Mouse (Mus musculus) liver, embryonic 16.5 days (tissue): ENCODE measurements at regions not wholly inside any gene's neighbourhood (a gene's known extent, or its start where the extent isn't known, plus 50 kb on each side); places are given as distances from the start of the nearest gene placed in this dataset.

ENCODE experiments used
- ATAC-seq: fragments of 200-750 bp; cut with Nextera tagmentation; 2 replicates; pipeline ENCODE4 v1.8.0; 2017; ENCODE audit warnings: low read depth, mild to moderate bottlenecking, moderate number of reproducible peaks, moderate library complexity
- H3K27ac ChIP-seq: fragments of 300-500 bp; sonication (generic); 2 replicates; pipeline ENCODE4 v1.5.1; 2014; ENCODE audit warnings: mild to moderate bottlenecking, low read length
- H3K27me3 ChIP-seq: fragments of 300-500 bp; sonication (generic); 2 replicates; pipeline ENCODE4 v1.6.1; 2014; ENCODE audit warnings: low read depth, low read length, mixed read lengths; ENCODE audit not compliant: control insufficient read depth, insufficient read depth
- H3K36me3 ChIP-seq: fragments of 300-500 bp; sonication (generic); 2 replicates; pipeline ENCODE4 v1.6.1; 2014; ENCODE audit warnings: mild to moderate bottlenecking; ENCODE audit not compliant: control insufficient read depth, insufficient read depth
- H3K4me1 ChIP-seq: fragments of 300-500 bp; sonication (generic); 2 replicates; pipeline ENCODE4 v1.6.1; 2014; ENCODE audit warnings: low read depth, low read length, mixed read lengths; ENCODE audit not compliant: control insufficient read depth
- H3K4me2 ChIP-seq: fragments of 300-500 bp; sonication (generic); 2 replicates; pipeline ENCODE4 v1.6.1; 2014; ENCODE audit warnings: low read depth, low read length, mixed read lengths
- H3K4me3 ChIP-seq: fragments of 300-500 bp; sonication (generic); 2 replicates; pipeline ENCODE4 v1.5.1; 2014; ENCODE audit warnings: low read depth, mild to moderate bottlenecking, low read length
- H3K9ac ChIP-seq: fragments of 300-500 bp; sonication (generic); 2 replicates; pipeline ENCODE4 v1.6.1; 2014; ENCODE audit warnings: low read depth, low read length
- H3K9me3 ChIP-seq: fragments of 300-500 bp; sonication (generic); replicated peaks from 2 replicates; pipeline ENCODE4 v1.6.1; 2016; ENCODE audit warnings: low read length; ENCODE audit not compliant: control insufficient read depth
- whole genome bisulfite sequencing: fragments of 180-500 bp; shearing (Covaris S2); extraction: QIAGEN DNeasy Blood & Tissue Kit; methylation state at CpG from one replicate; pipeline ENCODE4 v1.1.7; 2014; ENCODE audit not compliant: insufficient replicate concordance; 5-methylcytosine and 5-hydroxymethylcytosine counted together

DNA sequence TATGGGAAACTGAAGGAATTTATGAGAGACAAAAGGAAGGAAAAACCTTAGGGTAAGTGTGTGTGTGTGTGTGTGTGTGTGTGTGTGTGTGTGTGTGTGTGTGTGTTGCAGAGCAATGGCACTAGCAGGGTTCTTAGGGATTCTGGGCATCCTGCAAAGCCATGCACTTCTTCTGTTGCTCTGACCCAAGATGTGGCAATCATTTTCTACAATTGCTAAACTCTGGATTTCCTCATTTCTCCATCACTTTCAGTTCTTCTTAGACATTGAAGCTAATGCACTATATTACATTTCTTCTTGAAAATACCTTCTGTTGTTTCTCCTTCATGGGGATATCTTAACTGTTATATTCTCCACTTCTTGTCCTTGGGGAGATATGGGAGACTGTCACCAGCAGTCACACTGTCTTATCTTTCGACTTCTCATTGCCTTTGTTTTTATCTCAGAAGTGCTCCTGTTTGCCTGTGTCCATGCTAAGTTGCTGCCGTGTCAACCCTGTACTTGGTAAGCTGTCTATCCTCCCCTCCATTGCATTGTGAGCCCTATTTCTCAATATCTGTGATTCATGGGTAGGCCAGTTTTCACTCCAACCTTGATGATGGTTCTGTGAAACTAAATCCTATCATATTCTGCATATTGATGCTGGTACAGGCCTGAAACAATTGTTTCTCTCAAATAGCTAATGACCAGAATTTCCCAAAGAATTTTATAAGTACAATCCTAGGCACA lies 742.4 kb downstream of the Gm826 start:
- H3K27me3 ChIP-seq, result no peaks in the 10 kb centered on the region
- H3K36me3 ChIP-seq, result no peaks in the 10 kb centered on the region
- H3K27ac ChIP-seq, result no peak overlapping the region
- H3K4me2 ChIP-seq, result no peak overlapping the region
- no peak overlapping the region for H3K9ac ChIP-seq
- no peak for ATAC-seq
- H3K9me3 ChIP-seq, result no peaks in the 10 kb centered on the region
- WGBS, result 26% methylated on average over 2 of the region's 2 CpGs
- H3K4me3 ChIP-seq, result no peak overlapping the region
- no peaks in the 10 kb centered on the region for H3K4me1 ChIP-seq

DNA sequence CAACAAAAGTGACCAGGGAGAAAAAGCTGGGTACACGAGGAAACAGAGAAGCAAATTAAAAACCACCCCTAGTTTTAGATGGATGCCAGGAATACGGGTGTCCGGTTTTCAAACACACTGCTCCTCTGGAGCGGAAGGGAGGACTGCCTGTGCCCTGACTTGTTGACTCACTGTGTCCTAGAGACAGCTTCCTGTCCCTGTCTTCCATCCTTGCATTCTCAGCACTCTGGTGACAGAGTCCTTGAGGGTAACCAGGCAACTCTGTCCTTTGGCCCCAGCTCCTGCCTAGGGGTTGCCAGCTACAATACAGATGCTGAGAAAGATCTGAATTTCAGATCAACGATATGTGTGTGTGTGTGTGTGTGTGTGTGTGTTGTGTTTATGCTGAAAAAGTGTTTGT lies 741.1 kb downstream of the Gm826 start:
- H3K27ac ChIP-seq, result no peak overlapping the region
- no peak for ATAC-seq
- no peak overlapping the region for H3K4me2 ChIP-seq
- H3K4me1 ChIP-seq, result no peaks in the 10 kb centered on the region
- no peak overlapping the region for H3K4me3 ChIP-seq
- 42% methylated on average over 5 of the region's 5 CpGs for WGBS
- H3K9ac ChIP-seq, result no peak overlapping the region
- no peaks in the 10 kb centered on the region for H3K36me3 ChIP-seq
- no peaks in the 10 kb centered on the region for H3K9me3 ChIP-seq
- no peaks in the 10 kb centered on the region for H3K27me3 ChIP-seq

- Histone ChIP-seq H3K27ac (no peak overlapping the region), H3K4me1 (no peaks in the 10 kb centered on the region), H3K9me3 (0 out of 2 replicates have a peak, but pooled peaks cover under 1% of the 10 kb centered on the region), H3K4me3 (no peak overlapping the region), H3K36me3 (no peaks in the 10 kb centered on the region), H3K4me2 (no peak overlapping the region), H3K27me3 (no peaks in the 10 kb centered on the region), H3K9ac (no peak overlapping the region)
- WGBS, result 62% methylated on average over 6 of the region's 6 CpGs
- no peak for ATAC-seq
Measured at GRCm38 (mm10) chr2:159596285-159596684, 737.7 kb downstream of the Gm826 start.

GRCm38 (mm10) chr2:159598080-159598479 lies 735.9 kb downstream of the Gm826 start:
- Histone ChIP-seq H3K4me3 (no peak overlapping the region), H3K9ac (no peak overlapping the region), H3K9me3 (0 out of 2 replicates have a peak, but pooled peaks cover 2% of the 10 kb centered on the region), H3K36me3 (no peaks in the 10 kb centered on the region), H3K27ac (no peak overlapping the region), H3K4me2 (no peak overlapping the region), H3K4me1 (no peaks in the 10 kb centered on the region), H3K27me3 (no peaks in the 10 kb centered on the region)
- WGBS, result 54% methylated on average over 3 of the region's 3 CpGs
- no peak for ATAC-seq

DNA sequence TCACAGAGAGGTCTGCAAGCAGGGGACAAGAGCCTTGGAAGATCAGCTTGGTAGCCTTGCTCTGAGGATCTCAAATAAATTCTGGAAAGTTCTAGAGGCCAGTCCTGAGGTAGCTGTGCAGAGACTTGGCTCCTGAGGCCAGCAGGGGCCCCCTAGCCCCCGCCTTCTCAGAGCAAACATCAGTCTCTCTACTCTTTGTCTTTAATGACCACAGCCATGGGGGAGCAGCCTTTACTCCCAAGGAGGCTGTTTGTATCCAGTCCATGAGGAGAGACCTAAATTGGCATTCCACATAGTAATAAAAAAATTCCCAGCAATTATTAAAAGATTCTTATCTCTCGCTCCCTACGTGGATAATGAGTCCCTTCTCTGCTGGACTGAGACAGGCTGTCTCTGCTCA lies 726.8 kb downstream of the Gm826 start:
- no peak overlapping the region for H3K4me2 ChIP-seq
- H3K36me3 ChIP-seq, result no peaks in the 10 kb centered on the region
- H3K4me1 ChIP-seq, result no peaks in the 10 kb centered on the region
- H3K4me3 ChIP-seq, result no peak overlapping the region
- no peaks in the 10 kb centered on the region for H3K27me3 ChIP-seq
- no peak overlapping the region for H3K9ac ChIP-seq
- 37% methylated on average over 3 of the region's 3 CpGs for WGBS
- H3K27ac ChIP-seq, result no peak overlapping the region
- no peak for ATAC-seq
- no peaks in the 10 kb centered on the region for H3K9me3 ChIP-seq

- H3K4me3 ChIP-seq, result no peak overlapping the region
- H3K4me1 ChIP-seq, result no peaks in the 10 kb centered on the region
- ATAC-seq, result no peak
- no peak overlapping the region for H3K4me2 ChIP-seq
- H3K27ac ChIP-seq, result no peak overlapping the region
- no peaks in the 10 kb centered on the region for H3K9me3 ChIP-seq
- 55% methylated on average over 4 of the region's 4 CpGs for WGBS
- H3K9ac ChIP-seq, result no peak overlapping the region
- H3K27me3 ChIP-seq, result no peaks in the 10 kb centered on the region
- H3K36me3 ChIP-seq, result no peaks in the 10 kb centered on the region
Measured at GRCm38 (mm10) chr2:159610451-159610850, 723.5 kb downstream of the Gm826 start.

DNA sequence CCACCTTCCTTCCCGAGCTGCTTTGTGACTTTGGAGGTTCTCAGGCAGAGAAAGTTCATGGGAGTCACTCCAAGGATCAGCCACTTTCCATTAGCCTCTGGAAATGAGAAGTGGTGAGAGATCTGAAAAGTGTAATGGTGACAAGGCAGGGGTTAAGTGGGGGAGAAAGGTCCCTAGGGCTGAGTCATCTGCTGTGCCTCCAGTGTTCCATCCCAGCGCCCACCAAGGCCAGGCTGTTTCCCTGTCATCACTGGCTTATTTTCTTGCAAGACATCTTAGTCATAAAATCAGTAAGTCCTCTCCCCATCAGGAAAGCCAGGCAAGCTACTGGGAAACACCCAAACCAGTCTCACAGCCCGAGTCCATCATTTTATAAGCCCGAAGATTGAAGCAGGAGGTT lies 717.3 kb downstream of the Gm826 start:
- no peak for ATAC-seq
- WGBS, result 53% methylated on average over 4 of the region's 4 CpGs
- H3K9ac ChIP-seq, result no peak overlapping the region
- H3K4me1 ChIP-seq, result no peaks in the 10 kb centered on the region
- no peaks in the 10 kb centered on the region for H3K27me3 ChIP-seq
- no peak overlapping the region for H3K4me3 ChIP-seq
- H3K36me3 ChIP-seq, result no peaks in the 10 kb centered on the region
- no peak overlapping the region for H3K4me2 ChIP-seq
- no peaks in the 10 kb centered on the region for H3K9me3 ChIP-seq
- H3K27ac ChIP-seq, result no peak overlapping the region

DNA sequence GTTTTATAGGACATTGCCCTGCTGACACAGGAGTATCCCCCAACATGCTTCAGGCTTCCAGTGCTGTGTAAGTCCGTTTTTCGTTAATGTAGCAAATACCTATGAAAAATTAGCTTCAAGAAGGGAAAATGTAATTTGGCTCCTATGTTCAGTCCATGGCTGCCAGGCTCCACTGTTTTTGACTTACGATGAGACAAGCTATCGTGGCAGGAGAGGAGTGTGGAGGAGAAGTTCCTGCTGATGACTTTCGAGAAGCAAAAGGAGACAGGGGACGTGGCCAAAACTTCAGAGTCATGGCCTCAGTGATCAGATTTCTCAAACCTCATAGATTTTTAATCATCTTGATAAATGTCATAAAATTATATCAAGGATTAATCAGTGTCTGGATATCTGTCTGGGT lies 712.7 kb downstream of the Gm826 start:
- Histone ChIP-seq H3K4me3 (no peak overlapping the region), H3K36me3 (no peaks in the 10 kb centered on the region), H3K4me2 (no peak overlapping the region), H3K9ac (no peak overlapping the region), H3K9me3 (no peaks in the 10 kb centered on the region), H3K27me3 (no peaks in the 10 kb centered on the region), H3K27ac (no peak overlapping the region), H3K4me1 (no peaks in the 10 kb centered on the region)
- ATAC-seq, result no peak
- 58% methylated on average over 6 of the region's 6 CpGs for WGBS

DNA sequence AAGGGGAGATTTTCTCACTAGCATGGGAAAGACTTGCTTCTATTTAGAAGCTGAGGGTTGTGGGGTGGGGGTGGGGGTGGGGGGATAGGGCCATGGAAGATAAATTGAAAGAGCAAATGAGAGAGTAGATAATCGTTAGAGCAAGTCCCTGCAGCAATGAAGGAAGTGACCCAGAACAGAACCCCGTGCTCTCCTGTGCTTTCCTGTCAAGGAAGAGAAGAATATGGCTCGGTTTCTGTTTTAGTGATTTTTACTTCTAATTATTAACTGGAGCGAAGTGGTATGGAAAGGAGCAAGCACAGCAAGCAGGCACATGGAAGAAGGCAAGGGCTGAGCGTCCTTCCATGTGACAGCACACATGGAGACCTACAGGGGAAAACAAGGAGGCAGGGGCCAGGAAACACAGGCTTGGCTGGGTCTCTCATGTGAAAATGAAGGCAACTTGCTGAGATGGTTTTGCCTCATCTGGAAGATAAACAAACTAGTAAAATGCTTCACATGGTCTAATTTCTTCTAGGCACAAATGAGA lies 711.8 kb downstream of the Gm826 start:
- ATAC-seq, result no peak
- Histone ChIP-seq H3K27ac (no peak overlapping the region), H3K36me3 (no peaks in the 10 kb centered on the region), H3K9me3 (no peaks in the 10 kb centered on the region), H3K4me2 (no peak overlapping the region), H3K9ac (no peak overlapping the region), H3K4me1 (no peaks in the 10 kb centered on the region), H3K27me3 (no peaks in the 10 kb centered on the region), H3K4me3 (no peak overlapping the region)
- WGBS, result 48% methylated on average over 5 of the region's 5 CpGs
